Mouse (Mus musculus) ES-E14 (cell line): ENCODE measurements around the gene Cfap45. TPM values are rescaled to one million over a fixed set of nuclear protein-coding genes. Genes with fewer than 3 reads are reported as not detected.

Experiments used
- DNase-seq: peaks from one replicate; pipeline ENCODE4 v3.0.0-alpha.2; 2013; ENCODE audit warnings: low read depth, low spot score
- H3K27ac ChIP-seq: 2 replicates; pipeline ENCODE4 v1.5.1; 2012; ENCODE audit warnings: low read depth, mild to moderate bottlenecking, low read length, moderate library complexity, mixed read lengths; ENCODE audit not compliant: poor library complexity, insufficient read depth, severe bottlenecking
- H3K36me3 ChIP-seq: 2 replicates; pipeline ENCODE4 v1.6.1; 2012; ENCODE audit warnings: mild to moderate bottlenecking, low read length, moderate library complexity, mixed read lengths; ENCODE audit not compliant: control insufficient read depth, poor library complexity, insufficient read depth, severe bottlenecking
- H3K4me1 ChIP-seq, 2 experiments: fragments of 150-350 bp in 1 of 2; sonication (generic) in 1 of 2; 2 replicates each; pipeline ENCODE4 v1.6.1; 2012; ENCODE audit warnings: low read length in 2 of 2, mild to moderate bottlenecking in 1 of 2, mixed read lengths in 1 of 2; ENCODE audit not compliant: control insufficient read depth in 2 of 2, insufficient read depth in 2 of 2, poor library complexity in 1 of 2
- H3K4me3 ChIP-seq, 2 experiments: fragments of 150-350 bp in 1 of 2; sonication (generic) in 1 of 2; 2 replicates each; pipeline ENCODE4 v1.5.1; 2012; ENCODE audit warnings: low read length in 2 of 2, low read depth in 1 of 2, mild to moderate bottlenecking in 1 of 2, mixed read lengths in 1 of 2; ENCODE audit not compliant: insufficient read depth in 1 of 2, poor library complexity in 1 of 2, severe bottlenecking in 1 of 2
- H3K9ac ChIP-seq: 2 replicates; pipeline ENCODE4 v1.6.1; 2012; ENCODE audit warnings: low read depth, mild to moderate bottlenecking, low read length, mixed read lengths; ENCODE audit not compliant: poor library complexity, insufficient read depth, severe bottlenecking
- H3K9me3 ChIP-seq: fragments of 150-350 bp; sonication (generic); 2 replicates; pipeline ENCODE4 v1.6.1; 2012; ENCODE audit warnings: low read depth, mild to moderate bottlenecking, low read length; ENCODE audit not compliant: control insufficient read depth, insufficient read depth
- CHD2 ChIP-seq: IDR thresholded peaks from 2 replicates; pipeline ENCODE4 v1.6.1; 2014; ENCODE audit warnings: mild to moderate bottlenecking, low read depth, low read length, inconsistent platforms
- HCFC1 ChIP-seq: IDR thresholded peaks from 2 replicates; pipeline ENCODE4 v1.6.1; 2012; ENCODE audit warnings: low read length, inconsistent platforms, borderline replicate concordance; ENCODE audit not compliant: insufficient read depth
- MAFK ChIP-seq: IDR thresholded peaks from 2 replicates; pipeline ENCODE4 v1.6.1; 2014; ENCODE audit warnings: mild to moderate bottlenecking, low read depth, low read length, inconsistent platforms; ENCODE audit not compliant: insufficient read depth
- ZC3H11A ChIP-seq: IDR thresholded peaks from 2 replicates; pipeline ENCODE4 v1.6.1; 2012; ENCODE audit warnings: low read depth, mild to moderate bottlenecking, inconsistent platforms, low read length, borderline replicate concordance
- ZNF384 ChIP-seq: IDR thresholded peaks from 2 replicates; pipeline ENCODE4 v1.6.1; 2012; ENCODE audit warnings: low read depth, low read length, inconsistent platforms
- in situ Hi-C, 2 experiments: fragments of 600-800 bp; cut with MboI; formaldehyde crosslinking; loops; one replicate each; pipeline ENCODE4 v1.15.1; 2025; ENCODE audit warnings: low sequenced_read_pairs in 2 of 2, inconsistent platforms in 1 of 2; ENCODE audit not compliant: unreplicated experiment in 2 of 2
- total RNA-seq: library from RNA; depleted of rRNA; stranded (reverse); fragments of 300-350 nt; gene quantifications from 2 replicates; pipeline ENCODE4 v1.2.3, GENCODE M21; 2012

The Cfap45 gene
- total RNA-seq, 1 experiment = 0.67 TPM

GRCm38 (mm10) chr1:172489585-172490250, 30.9 kb upstream of the Cfap45 start:
- in situ Hi-C loops = loop anchor here in 1 of 2 experiments (5.0 kb wide), 1 partner anchor 72 kb away; no protein-coding TSS in a partner anchor
- H3K27ac ChIP-seq = no peak overlapping the region
- H3K4me1 ChIP-seq = peaks cover 0 to 2% of the 10 kb centered on the region in 2 experiments; a peak in 1 of 4 replicates
- H3K4me3 ChIP-seq = peak overlapping the region; percentile 52 to 65
- peaks cover 37% of the 10 kb centered on the region for H3K36me3 ChIP-seq
- H3K9ac ChIP-seq = peak overlapping the region; percentile 71; the same call in 1 of the 2 replicates
- no peak for DNase-seq
- no peaks in the 10 kb centered on the region for H3K9me3 ChIP-seq
- no peak for TF ChIP-seq ZC3H11A
- no peak for TF ChIP-seq HCFC1
- no peak for TF ChIP-seq MAFK
- no peak for TF ChIP-seq CHD2

- peaks cover 39% of the 10 kb centered on the region for H3K36me3 ChIP-seq
- in situ Hi-C loops = loop anchor here in 1 of 2 experiments (5.0 kb wide), 1 partner anchor 73 kb away; no protein-coding TSS in a partner anchor
- TF ChIP-seq ZC3H11A = peak; percentile 92
- no peak for TF ChIP-seq ZNF384
- H3K9ac ChIP-seq = peak overlapping the region; percentile 71; the same call in 1 of the 2 replicates
- H3K4me1 ChIP-seq = peaks cover 0 to 2% of the 10 kb centered on the region in 2 experiments; a peak in 1 of 4 replicates
- no peak overlapping the region for H3K27ac ChIP-seq
- H3K9me3 ChIP-seq = no peaks in the 10 kb centered on the region
- H3K4me3 ChIP-seq = peak overlapping the region; percentile 52 to 65
- DNase-seq = peak; percentile 75
These were observed 30.3 kb upstream of the Cfap45 start for GRCm38 (mm10) chr1:172490261-172490661.

- H3K36me3 ChIP-seq = peaks cover 47% of the 10 kb centered on the region
- in situ Hi-C loops = loop anchor here in 1 of 2 experiments (5.0 kb wide), 1 partner anchor 75 kb away; no protein-coding TSS in a partner anchor
- no peak for TF ChIP-seq ZC3H11A
- no peak for TF ChIP-seq ZNF384
- TF ChIP-seq MAFK = no peak
- TF ChIP-seq HCFC1 = no peak
- no peak for TF ChIP-seq CHD2
These were observed 28.6 kb upstream of the Cfap45 start for GRCm38 (mm10) chr1:172492047-172492446.

GRCm38 (mm10) chr1:172493516-172493915, 27.1 kb upstream of the Cfap45 start:
- no peak overlapping the region for H3K4me3 ChIP-seq
- TF ChIP-seq HCFC1 = no peak
- no peak for TF ChIP-seq MAFK
- TF ChIP-seq CHD2 = no peak
- no peak for TF ChIP-seq ZC3H11A
- no peak for TF ChIP-seq ZNF384
- no peaks in the 10 kb centered on the region for H3K9me3 ChIP-seq
- peaks cover 0 to 7% of the 10 kb centered on the region in 2 experiments; a peak in 1 of 4 replicates for H3K4me1 ChIP-seq
- no peak for DNase-seq
- H3K9ac ChIP-seq = no peak overlapping the region
- no peak overlapping the region for H3K27ac ChIP-seq
- peaks cover 56% of the 10 kb centered on the region for H3K36me3 ChIP-seq
- in situ Hi-C loops = loop anchor here in 1 of 2 experiments (5.0 kb wide), 1 partner anchor 76 kb away; no protein-coding TSS in a partner anchor

More at GRCm38 (mm10) chr1:172492047-172492446, 28.6 kb upstream of the Cfap45 start:
- Histone ChIP-seq H3K4me3 (no peak overlapping the region), H3K4me1 (peaks cover 0 to 7% of the 10 kb centered on the region in 2 experiments; a peak in 1 of 4 replicates), H3K9ac (no peak overlapping the region), H3K27ac (no peak overlapping the region), H3K9me3 (no peaks in the 10 kb centered on the region)
- no peak for DNase-seq

GRCm38 (mm10) chr1:172496030-172496429, 24.6 kb upstream of the Cfap45 start:
- DNase-seq = no peak
- peaks cover 56% of the 10 kb centered on the region for H3K36me3 ChIP-seq
- H3K9me3 ChIP-seq = no peaks in the 10 kb centered on the region
- peak overlapping the region; percentile 32 to 44; a peak in 2 of 4 replicates for H3K4me3 ChIP-seq
- H3K4me1 ChIP-seq = peaks cover 0 to 8% of the 10 kb centered on the region in 2 experiments; a peak in 1 of 4 replicates
- TF ChIP-seq CHD2 = no peak
- TF ChIP-seq ZNF384 = no peak
- TF ChIP-seq ZC3H11A = no peak
- no peak for TF ChIP-seq HCFC1
- no peak for TF ChIP-seq MAFK
- no peak overlapping the region for H3K27ac ChIP-seq
- in situ Hi-C loops = no loop called here
- no peak overlapping the region for H3K9ac ChIP-seq
